Mouse (Mus musculus) layer of hippocampus, adult 9-11 months (tissue): Measurements from ENCODE around the gene Pabpn1l.
"Not testable (repeated sequence)": the region's sequence is repeated elsewhere in the genome, so short reads cannot be mapped to it uniquely, and the experiment has no call there.

Source experiments
- DNase-seq: peaks from one replicate; pipeline ENCODE4 v3.0.0; 2022

Gene Pabpn1l

DNA sequence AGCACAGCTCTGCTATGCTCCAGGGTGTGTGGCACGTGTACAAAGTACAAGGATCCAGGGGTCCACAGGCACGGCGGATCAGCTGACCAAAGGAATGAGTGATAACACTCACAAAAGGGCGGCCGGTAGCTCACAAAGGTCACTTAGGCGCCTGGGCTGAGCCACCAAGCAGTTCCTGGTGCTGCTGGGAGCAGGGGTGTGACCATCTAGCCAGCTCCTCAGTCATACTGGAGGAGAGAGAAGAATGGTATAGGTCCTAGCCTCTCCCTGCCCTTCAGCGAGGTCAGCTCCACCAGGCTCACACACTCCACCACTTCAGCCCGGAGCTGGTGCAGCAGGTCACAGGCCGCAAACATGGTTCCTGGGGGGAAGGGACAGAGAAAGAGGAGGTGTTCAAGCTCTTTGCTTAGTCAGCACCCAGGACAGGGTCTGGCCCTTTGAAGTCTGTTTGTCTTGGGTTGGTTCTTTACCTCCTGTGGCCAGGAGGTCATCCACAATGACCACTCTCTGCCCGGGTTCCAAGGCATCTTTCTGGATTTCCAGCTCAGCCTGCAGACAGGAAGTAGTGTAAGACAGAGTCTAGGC is 47.8 kb downstream of the Pabpn1l start:
- no peak for DNase-seq

DNA sequence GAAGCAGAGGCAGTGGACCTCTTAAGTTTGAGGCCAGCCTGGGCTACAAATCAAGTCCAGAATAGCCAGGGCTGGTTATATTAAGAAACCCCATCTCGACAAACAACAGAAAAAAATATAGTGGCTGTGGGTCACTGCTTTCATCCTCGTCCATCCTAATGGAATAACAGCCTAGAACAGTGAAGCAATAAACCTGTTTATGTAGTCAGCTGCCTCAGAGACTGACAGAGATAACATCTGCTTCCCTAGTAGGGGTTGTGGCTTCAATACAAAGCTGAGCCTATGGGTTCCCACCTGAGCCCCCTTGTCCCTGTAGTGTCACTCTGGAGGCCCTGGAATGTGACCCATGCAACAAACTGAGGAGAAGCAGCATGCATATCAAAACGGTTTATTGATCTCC is 48.3 kb downstream of the Pabpn1l start:
- no peak for DNase-seq

DNA sequence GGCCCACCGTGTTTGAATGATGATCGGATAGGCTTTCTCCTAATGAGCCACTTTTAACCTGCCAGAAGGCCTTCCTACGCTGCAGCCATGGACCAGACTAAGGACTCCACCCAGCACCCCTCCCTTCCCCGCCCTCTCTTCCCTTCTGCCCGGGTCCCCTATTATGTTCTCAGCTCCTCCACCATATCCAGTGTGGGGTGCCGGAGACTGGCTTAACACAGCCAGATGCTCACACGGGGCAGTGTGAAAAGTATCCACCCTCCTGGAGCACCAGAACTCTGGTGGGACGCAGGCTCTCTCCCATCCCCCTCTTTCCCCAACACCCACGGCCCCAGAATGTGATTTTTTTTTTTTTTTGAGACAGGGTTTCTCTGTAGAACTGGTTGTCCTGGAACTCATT is 49.0 kb downstream of the Pabpn1l start:
- DNase-seq = no peak

DNA sequence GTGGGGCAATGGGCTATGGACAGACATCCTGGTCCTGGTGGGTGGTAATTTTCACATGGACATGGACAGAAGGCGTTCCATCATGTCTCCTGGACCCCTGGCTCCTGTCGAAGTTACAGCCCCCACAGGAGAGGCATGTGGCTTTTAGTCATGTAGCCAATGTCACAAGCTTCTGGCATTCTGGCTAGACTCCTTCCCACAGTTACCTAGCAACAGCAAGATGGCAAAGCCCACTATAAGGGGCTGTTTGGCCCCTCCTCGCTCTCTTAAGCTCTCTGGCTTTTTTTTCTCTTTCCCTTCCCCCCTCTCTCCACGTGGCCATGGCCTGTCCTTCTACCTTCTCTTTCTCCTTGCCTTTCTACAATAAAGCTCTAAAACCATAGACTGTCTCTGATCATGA is 49.4 kb downstream of the Pabpn1l start:
- not testable (repeated sequence) for DNase-seq

- no peak for DNase-seq
Observed at GRCm38 (mm10) chr8:122572751-122573150, 49.8 kb downstream of the Pabpn1l start.

- DNase-seq = no peak
Observed at GRCm38 (mm10) chr8:122571750-122572267, 50.7 kb downstream of the Pabpn1l start.

DNA sequence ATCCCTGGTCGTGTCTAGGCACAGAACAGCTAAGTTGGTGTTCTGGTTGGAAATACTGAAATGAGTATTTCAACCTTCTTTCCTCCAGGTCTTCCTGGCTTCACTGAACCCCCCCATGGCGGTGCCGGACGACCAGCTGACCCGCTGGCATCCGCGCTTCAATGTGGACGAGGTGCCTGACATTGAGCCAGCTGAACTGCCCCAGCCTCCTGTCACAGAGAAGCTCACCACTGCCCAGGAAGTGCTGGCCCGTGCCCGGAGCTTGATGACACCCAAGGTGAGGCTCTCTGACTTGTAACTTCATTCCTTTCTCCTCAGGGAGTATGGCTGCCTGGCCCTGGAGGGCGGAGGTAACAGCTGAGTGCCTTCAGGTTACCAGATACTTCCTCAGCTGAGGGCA is 51.4 kb downstream of the Pabpn1l start:
- no peak for DNase-seq

- no peak for DNase-seq
Observed at GRCm38 (mm10) chr8:122569996-122570395, 52.5 kb downstream of the Pabpn1l start.
